Mouse (Mus musculus) G1E (cell line): ENCODE results near the gene Snai1.
A peak's percentile ranks its signal among the peaks of the same experiment; 100 is the strongest.

ENCODE experiments used
- CTCF ChIP-seq: IDR thresholded peaks from 2 replicates; pipeline ENCODE4 v1.5.1; 2012; ENCODE audit warnings: low read depth, low read length, inconsistent platforms, mixed read lengths
- GATA1 ChIP-seq: IDR thresholded peaks from 2 replicates; pipeline ENCODE4 v1.6.1; 2012; ENCODE audit warnings: borderline replicate concordance, low read length, inconsistent platforms, mixed read lengths
- GATA2 ChIP-seq: IDR thresholded peaks from 2 replicates; pipeline ENCODE4 v1.6.1; 2012; ENCODE audit warnings: low read depth, low read length, inconsistent platforms, borderline replicate concordance
- POLR2AphosphoS5 ChIP-seq: IDR thresholded peaks from 2 replicates; pipeline ENCODE4 v1.6.1; 2012; ENCODE audit warnings: low read depth, low read length, inconsistent platforms; ENCODE audit not compliant: insufficient replicate concordance
- TAL1 ChIP-seq: conservative IDR thresholded peaks from 2 replicates; pipeline ENCODE4 v1.6.1; 2012; ENCODE audit warnings: low read depth, low read length, inconsistent platforms, mixed read lengths

GRCm38 (mm10) chr2:167537476-167538297 lies at the start of gene Snai1:
- TF ChIP-seq CTCF (peak; percentile 30; the same call in 1 of the 2 replicates), POLR2AphosphoS5 (no peak), TAL1 (no peak), GATA1 (no peak), GATA2 (no peak)
